Mouse (Mus musculus) urinary bladder, postnatal 14 days (tissue): Measurements from ENCODE around the gene Unc93a.
"Not testable (repeated sequence)": the region's sequence is repeated elsewhere in the genome, so short reads cannot be mapped to it uniquely, and the experiment has no call there.

Source experiments
- DNase-seq: peaks from one replicate; pipeline ENCODE4 v3.0.0; 2021; ENCODE audit warnings: low spot score

Unc93a gene

GRCm38 (mm10) chr17:13069227-13069626 lies 62.4 kb downstream of the Unc93a start:
- not testable (repeated sequence) for DNase-seq

GRCm38 (mm10) chr17:13067864-13068385 lies 63.7 kb downstream of the Unc93a start:
- DNase-seq, result not testable (repeated sequence)

DNA sequence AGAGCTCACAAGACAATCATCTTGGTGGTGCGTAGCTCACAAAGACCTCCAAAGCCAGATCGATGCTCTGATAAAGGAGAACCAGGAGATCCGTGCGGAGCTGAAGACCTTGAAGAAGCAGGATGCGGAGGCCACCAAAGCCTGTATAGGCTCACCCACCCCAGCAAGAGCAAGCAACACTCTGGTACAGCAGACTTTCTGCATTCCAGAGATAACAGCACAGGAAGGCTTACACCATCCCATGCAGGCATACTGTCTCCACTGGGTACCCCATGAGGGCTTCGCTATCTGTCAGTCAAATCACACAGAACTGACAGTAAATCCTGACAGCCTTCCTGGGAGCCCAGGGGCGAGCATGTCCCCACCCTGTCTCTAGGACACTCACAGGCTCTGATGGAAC lies 68.7 kb downstream of the Unc93a start:
- not testable (repeated sequence) for DNase-seq

DNA sequence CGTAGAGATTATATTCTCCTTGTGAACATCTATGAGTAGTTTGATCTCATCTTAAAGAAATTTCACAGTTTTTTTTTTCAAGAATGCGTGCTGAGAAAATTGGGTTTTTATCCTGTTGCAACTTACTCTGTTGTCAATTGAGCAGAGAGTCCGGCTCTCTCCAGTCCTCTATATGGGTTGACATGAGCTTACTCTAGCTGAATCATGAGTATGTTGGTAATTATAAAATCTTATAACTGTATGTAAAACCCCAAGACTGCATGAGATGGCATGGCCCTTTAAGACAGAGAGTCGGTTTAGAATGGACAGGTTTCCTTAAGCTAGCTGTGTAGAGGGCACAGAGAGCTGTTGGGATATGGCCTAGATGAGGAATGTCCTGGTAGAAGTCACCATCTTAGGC lies 70.8 kb downstream of the Unc93a start, which contains the start of gene Tcp10b:
Gene Tcp10b (plus strand): TSS at position 301 of the 400 bp plus-strand sequence.
- not testable (repeated sequence) for DNase-seq
